Mouse (Mus musculus) adipocyte (in vitro differentiated cells): ENCODE results near the gene Lmo3.

Experiments
- DNase-seq: peaks from one replicate; pipeline ENCODE4 v3.0.0-alpha.2; 2016; ENCODE audit warnings: low spot score

The Lmo3 gene

DNA sequence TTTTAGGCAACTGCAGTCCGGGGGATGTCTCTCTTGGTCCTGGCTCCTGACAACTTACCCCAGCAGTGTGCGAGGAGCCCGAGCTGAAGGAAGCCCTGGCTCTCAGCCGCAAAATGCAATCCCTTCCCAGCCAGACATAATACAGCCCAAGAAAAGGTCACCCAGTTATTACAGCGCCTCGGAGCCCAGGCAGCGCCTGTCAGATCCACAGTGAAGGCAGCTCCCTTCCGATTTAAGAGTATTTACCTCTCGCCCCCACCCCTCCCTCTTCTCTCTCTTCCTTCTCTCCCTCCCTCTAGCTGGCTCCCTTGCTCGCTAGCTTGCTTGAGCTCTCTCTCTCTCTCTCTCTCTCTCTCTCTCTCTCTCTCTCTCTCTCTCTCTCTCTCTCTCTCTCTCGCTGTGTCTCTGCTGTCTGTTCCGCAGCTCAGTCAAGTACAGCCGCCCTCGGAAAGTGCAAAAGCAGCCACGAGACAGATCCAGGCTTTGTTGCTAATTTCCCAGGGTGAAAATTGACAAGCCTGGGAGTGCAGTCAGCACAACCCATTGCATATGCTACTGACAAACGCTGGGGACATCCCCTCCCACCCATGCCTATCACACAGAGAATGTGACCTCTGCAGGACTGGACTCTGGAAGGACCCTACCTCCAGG, 159.0 kb downstream of the Lmo3 start:
- no peak for DNase-seq

DNA sequence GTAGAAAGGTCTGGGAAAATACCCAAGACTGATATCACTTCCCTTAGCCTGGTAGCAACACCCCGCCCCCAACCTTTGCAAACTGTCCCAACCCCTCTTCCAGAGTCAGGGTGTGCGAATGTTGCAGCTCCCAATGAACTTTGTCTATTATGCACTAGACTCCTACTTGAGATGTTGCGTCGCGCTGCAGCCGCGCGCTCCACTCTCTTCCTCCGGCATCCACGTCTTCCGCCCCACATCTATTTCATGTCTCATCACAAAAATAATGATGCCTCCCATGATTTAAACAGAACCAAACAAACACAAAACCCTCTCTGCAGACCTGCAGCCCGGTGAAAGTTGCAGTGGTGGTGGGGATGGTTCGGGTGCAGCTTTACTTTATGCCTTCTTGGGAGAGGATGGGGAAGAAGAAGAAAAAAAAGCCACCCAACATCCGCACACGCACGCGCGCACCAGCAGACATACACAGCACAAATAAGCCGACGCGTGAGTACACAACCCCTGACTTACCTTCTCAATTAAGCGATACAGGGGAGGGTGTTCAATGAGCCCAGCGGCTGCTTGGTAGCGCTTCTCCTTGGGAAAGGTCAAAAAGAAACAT, 159.7 kb downstream of the Lmo3 start:
- no peak for DNase-seq

DNA sequence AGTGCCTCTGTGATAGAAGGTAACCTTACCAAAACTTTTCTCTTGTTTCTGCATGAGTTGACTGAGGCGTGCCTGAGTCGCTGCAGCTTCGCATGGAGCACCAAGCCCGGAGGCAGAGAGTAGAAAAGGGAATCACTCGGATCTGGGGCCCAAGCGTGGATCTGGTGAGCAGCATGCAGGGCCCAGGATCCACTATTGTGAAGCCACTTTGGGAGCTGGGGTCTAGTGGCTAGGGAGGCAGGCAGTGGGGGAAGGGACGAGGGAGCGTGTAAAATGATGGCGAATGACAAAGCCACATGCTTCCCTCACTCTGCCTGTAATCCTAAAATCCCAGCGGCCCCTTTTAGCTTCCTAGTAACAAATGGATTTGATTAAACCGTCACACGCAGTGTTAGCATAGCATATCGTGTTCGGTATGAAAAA, 160.6 kb downstream of the Lmo3 start:
- no peak for DNase-seq

DNA sequence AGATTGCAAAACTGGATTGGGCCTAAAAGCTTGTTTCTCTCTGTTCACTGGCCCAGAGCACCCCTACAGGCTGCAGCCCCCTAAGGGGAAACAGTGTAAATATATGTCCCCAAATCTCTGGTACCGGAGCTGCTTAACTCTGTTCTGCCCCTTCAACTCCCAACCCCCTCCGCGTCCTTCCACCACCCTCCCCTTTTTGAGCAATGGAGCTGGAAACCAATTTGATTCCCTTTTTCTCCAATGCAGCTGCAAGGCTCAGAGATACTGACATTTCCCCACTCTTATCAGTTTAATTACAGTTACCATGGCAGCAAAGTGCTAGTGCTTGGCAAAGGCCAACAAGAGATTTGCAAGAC, 161.3 kb downstream of the Lmo3 start:
- no peak for DNase-seq

DNA sequence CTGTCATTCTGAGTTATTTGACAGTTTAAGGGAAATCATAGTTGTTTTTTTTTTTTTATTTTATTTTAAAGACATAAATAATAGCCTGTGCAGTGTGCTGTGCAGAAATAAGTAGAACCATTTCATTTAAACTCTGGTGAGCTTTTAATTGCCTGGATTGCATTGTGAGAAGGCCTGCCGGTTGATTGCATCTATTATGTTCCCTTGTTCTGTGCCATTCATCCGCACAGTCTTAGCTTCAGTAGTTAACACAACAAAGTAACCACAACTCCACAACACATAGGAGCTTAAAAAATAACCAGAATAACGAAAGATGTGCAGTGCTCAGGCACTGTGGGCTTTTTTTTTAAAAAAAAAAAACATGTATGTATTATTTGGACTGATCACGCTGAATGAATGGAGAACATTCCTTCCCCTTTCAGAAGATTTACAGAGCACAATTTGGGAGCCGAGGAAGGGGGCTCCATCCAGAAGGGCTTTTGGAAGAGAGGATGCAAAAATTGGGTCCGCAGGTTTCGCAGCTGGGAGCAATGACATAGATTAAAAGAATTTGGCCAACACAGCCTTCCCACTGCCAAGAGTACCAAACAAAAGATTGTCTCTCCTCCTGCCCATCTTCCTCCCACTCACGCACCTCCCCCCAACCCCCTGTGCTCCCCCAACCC, 161.8 kb downstream of the Lmo3 start:
- DNase-seq, result no peak

DNA sequence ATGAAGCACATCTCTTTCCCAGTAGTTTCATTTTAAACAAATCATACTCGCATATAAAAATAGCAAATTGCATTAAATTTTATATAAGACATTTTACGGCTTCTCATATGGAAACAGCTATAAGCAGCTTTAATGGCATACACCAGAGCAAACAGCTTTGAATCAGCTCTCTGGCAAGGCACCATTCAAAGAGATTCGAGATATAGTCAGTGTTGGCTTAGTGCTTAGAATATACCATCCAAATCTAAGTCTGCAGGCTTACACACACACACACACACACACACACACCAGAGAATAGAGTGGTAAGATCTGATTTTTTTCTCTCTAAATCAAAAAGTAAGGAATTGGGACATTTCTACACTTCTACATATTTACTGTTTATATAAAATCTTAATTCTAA, 169.7 kb downstream of the Lmo3 start:
- DNase-seq, result no peak

DNA sequence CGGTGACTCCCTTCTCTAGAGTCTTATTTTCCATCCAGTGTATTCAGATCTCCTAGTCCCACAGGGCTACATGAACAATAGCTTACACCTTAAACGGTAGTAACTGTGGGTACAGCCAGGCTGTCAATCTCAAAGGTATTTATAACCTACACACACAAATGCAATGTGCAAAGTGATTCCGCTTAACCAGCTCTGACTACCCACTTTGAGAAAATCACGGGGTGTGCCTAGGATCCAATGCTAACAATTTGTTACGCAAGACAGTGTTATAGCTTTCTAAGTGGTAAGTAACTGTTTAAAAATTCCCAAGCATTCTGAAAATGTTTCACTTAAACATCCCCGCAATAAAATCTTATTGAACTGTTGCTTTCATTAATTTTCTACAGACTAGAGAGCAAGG, 179.7 kb downstream of the Lmo3 start:
- no peak for DNase-seq

DNA sequence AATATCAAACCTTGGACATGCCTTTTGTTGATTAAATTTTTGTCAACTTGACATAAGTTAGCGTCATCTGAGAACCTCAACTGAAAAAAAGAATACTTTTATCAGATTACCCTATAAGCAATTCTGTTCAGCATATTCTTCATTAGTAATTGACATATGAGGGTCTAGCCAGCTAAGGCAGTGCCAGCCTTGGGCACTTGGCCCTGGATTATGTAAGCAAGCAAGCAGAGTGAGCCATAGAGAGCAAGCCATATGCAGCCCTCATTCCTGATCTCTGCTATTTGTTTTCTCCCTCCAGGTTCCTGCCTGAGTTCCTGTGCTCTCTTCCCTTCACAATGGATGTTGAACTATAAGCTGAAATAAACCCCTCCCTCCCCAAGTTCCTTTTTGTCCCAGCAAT, 182.9 kb downstream of the Lmo3 start:
- DNase-seq, result no peak

DNA sequence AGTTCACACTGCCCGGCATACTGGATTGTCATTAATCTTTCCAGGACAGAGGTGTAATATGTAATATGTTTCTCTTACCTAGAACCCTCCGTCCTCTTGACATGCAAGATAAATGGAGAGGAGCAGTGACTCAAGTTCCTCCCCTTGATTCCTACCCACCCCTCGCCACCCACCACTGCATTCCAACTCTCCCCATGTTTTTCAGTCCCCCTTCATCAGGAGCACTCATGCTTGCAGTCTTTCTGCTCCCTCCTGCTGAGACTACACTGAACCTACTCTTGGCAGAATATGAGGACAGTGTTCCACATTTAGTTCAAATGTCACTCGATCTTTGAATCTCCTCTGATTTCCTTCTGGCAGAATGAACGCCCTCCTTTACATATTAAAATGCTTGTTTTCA, 190.7 kb downstream of the Lmo3 start:
- DNase-seq, result no peak

DNA sequence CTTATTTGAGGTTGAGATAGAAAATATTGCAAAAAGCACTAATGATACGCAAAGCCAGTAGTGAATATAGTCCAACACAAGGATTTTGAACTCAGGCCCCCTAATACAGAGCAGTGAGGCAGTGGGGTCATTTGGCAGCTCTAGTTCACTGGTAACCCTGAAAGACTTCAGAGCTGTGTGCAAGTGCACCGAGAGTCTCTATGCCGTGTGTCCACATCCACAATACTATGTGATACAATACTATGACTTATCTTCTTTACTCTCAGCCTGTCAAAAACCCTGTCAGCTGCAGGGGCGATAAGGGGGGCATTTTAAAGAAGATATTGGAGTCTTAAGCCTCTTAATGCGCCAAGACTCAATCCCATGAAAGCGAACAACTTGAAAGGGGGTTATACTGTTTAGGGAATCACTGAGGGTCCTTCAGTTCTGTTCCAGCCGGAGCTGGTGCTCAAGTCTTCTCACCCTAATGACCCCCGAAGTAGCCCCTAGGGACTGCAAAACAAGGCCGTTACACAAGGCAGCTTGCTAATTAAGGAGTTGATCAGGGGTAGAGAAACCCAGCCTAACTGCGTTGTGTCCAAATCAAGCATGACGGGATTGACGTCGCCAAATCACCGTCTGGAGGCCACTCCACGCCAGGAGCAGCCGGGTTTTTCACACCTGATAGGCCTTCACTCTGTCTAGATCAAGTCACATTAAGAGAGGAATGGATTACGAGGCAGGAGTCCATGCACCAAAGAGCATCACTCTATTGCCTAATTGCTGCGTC, 193.4 kb downstream of the Lmo3 start:
- no peak for DNase-seq

DNA sequence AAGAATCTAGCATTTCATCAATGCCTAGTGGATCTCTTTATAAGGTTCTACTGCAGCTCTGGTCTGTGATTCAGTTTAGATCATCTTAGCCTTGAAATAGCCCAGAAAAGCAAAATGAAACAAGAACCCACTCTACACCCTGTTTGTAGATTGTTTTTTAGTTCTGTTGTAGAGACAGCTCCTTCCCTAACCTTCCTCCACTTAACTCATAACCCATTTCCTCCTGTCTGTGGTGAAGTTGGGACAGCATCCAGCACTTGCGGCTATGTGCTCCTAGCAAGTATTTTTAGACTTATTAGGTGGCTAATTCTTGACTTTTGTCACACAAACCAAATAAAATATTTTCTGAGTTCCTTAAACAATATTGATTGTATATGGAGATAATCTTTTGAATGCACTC, 198.6 kb downstream of the Lmo3 start:
- no peak for DNase-seq

DNA sequence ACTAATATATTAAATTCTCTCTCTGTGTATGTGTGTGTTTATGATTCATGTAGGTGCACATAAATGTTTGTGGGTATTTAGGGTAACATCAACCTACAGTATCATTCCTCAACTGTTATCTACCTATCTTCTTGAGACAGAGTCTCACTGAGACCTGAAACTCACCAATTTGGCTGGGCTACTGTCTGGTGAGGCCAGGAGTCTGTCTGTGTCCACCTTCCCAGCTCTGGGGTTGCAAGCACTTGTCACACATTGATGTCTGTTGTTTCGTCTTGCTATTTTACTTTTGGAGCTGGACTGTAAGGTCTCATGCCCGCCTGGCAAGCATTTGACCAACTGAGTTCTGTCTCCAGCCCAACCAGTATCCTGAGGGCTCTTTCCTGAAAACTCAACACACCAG, 210.6 kb downstream of the Lmo3 start:
- no peak for DNase-seq

DNA sequence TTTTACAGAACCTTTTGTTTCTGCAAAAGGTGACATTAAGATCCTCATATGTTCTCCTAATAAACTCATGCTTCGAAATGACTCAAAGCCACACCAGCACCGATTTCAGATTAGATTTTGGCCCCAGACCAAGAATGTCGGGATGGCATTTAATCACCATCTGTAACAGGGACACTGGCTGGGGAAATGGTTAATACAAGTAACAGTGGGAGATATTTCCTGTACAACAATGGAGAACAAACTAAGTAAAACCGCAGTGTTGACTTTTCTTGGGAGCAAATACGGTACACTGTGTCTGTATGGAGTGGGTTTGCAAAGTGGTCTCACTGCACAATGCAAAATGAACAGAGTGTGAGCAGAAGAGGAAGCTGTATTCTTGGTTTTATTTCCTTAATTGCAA, 217.7 kb downstream of the Lmo3 start:
- DNase-seq, result no peak

DNA sequence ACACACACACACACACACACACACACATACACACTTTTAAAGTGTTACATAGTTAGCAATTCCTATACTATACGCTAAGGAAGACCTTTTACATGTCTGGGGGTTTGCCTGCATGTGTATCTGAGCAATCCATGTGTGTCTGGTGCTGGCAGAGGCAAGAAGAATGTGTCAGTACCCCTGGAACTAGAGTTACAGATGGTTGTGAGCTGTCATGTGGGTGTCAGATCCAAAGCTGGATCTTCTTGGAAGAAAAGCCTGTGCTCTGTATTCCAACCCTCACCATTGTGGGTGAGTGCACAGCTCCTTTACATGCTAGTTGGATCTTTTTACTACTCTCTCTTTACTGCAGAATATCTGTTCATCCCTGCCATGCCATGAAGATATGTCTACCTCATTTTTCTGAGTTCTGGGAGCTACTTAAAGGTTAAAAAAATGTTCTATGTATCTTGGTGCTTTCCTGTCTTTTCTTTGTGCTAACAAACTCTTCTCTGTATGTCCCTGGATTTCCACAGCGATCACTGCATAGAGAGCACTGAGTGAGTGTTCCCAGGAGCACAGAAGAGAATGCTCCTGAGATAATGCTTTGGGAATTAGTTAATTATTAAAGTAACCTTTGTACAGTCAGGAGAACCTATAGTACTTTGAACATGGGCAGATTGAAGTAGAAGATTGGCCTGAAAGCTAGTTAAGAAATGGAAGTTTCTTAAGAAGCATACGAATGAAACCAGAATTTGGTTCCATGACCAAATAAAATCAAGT, 231.0 kb downstream of the Lmo3 start:
- no peak for DNase-seq

DNA sequence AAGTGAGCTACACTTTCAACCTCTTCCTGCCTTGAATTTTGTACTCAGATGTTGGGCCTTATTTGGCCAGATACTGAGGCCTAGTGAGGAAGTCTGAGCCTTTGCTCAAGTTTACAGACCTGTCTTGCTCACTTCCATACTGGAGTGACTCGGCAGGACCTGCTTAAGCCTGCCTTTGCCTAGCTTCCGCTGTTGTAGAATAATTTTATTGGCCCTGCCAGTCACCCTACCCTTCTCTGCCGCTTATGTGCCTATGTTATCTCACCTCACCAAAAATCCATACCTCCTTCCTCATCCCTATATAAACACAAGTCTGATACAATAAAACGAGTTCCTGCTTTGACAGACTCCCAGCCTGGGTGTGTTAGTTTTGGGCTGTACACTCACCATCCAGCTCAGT, 235.2 kb downstream of the Lmo3 start:
- DNase-seq, result no peak

DNA sequence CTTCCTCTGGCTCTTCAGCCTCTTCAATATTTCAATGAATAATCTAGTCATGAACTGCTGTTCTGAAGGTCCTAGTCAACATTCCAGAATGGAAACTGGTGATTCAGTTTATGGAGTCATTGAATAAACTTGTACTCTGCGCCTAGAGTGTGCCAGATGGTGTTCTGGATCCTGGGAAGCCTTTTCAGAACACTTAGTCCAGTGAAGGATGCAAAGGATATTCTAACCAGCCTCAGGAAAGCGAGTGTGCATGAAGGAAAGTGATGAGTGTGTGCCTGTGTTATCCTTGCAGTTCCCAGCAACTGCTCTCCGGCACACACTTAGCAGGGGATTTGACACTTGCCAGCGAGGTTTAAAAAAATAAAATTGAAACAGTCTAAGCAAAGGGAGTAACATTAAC, 245.9 kb downstream of the Lmo3 start:
- DNase-seq, result no peak

DNA sequence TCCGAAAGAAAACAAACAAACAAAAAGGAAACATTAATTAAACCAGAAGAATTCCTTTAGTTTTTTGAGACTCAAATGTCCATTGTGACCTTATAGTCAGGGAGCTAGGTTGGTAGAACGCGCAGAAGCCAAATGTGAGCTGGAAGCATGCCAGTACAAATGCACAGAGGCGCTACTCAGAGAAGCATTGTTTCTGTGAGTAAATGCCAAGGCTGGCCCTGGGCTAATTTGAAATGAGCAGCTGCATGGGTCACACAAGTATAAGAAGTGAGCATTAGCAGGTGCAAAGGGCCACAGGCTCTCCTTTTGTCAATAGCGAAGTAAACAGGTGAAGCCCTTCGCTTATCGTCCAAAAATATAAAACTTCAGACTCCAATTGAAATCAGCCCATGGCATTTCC, 247.8 kb downstream of the Lmo3 start:
- no peak for DNase-seq

DNA sequence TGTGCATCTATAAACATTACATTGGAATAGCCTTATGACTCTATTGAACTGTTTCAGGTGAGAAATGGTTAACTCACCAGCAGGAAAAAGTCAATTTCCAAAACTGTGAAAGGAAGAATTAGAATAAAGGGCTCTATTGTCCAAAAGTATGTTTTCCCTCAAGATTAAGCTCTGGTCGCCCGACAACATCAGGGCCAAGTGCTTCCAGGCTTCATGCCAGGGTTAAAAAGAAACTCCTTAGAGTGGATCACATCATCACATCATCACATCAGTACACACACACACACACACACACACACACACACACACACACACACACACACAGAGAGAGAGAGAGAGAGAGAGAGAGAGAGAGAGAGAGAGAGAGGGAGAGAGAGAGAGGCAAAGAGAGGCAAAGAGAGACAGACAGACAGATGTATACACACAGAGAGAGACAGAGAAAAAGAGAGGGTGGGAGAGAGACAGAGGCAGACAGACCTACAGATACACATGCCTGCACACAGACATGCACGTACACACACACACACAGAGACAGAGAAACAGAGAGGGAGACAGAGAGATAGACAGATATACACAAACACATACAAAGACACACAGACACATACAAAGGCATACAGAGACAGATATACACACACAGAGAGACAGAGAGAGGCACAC, 255.9 kb downstream of the Lmo3 start:
- no peak for DNase-seq

DNA sequence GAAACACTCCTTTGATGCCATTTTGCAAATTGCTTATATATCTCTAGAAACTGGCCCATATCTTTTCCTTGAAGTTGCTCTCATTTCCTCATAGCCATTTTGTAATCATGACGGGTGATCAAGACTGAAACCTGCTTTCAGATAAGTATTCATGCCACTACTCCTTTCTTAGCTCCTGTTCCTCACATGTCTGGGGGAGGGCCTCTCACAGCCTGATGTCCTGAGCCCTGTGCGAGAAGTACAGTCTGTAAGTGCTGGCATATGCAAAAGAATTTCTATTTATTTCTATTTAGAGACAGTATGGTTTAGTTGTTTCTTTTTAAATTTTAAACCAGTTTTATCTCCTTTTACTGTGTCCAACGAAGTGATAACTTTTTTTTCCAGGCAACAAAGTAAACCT, 256.6 kb downstream of the Lmo3 start:
- DNase-seq, result no peak

DNA sequence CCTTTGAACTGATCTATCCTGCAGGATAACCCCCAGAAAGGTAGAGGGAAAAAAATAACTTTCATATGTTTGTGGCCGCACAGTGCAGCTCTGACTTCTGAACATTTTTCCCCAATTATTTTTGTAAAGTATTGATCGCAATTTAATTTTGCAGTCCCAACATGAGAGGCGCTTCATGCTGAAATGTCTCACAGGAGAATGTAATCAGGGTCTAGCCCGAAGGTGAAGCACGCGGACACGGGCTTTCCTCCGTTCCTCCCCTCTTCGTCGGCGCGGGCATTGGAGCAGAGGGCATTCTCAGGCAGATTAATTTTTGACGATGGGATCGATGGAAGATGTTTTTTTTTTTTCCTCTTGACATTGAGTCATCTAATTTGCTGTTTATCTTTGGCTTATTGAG, 258.4 kb downstream of the Lmo3 start:
- no peak for DNase-seq

DNA sequence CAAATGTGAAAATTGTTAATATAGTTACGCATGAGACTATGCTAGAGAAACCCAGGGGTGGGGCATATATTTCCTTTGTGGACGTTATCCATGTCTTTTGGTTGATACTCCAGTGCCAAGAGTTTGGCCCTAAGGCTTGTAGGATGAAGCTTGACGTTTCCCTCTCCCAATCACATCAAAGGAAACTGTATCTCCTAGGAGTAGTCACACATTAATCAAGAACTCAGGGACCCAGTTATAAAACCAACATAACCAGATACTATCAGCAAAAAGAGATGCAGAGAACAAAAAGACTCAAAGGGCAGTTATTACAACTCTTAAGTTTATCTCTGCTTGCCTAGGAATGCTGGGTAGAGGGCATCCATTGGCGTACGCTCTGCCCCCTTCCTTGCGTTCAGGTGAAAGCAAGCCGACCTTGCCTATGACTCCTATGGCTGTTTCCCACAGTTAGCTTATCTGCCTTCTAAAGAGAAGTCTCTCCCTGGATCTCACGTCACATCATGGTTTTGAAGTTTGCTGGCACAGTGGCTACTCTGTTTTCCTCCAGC, 261.5 kb downstream of the Lmo3 start:
- no peak for DNase-seq
